Mouse (Mus musculus) layer of hippocampus, postnatal 36 days (tissue): ENCODE measurements at regions not wholly inside any gene's neighbourhood (a gene's known extent, or its start where the extent isn't known, plus 50 kb on each side); places are given as distances from the start of the nearest gene placed in this dataset.

Experiments
- DNase-seq, 2 experiments: peaks; one replicate each; pipeline ENCODE4 v3.0.0; 2022

DNA sequence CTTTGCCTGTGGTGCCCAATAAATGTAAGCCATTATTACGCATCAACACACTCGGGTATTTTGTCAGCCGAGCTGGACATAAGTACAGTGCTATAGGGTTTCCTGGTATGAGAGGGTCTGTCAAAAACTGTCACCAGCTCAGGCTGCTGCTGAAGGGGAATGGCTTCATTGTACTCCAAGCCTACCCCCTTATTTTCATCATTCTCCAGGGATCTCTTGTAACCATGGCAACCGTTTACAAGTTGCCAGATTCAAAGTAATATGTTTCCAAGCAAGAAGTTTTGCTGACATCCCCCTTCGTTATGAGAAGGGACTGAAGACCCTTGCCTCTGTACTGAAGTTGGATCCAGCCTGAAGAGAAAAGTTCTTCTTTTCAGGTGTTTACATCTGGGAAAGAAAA, 410.3 kb upstream of the Kdm8 start:
- no peak for DNase-seq

DNA sequence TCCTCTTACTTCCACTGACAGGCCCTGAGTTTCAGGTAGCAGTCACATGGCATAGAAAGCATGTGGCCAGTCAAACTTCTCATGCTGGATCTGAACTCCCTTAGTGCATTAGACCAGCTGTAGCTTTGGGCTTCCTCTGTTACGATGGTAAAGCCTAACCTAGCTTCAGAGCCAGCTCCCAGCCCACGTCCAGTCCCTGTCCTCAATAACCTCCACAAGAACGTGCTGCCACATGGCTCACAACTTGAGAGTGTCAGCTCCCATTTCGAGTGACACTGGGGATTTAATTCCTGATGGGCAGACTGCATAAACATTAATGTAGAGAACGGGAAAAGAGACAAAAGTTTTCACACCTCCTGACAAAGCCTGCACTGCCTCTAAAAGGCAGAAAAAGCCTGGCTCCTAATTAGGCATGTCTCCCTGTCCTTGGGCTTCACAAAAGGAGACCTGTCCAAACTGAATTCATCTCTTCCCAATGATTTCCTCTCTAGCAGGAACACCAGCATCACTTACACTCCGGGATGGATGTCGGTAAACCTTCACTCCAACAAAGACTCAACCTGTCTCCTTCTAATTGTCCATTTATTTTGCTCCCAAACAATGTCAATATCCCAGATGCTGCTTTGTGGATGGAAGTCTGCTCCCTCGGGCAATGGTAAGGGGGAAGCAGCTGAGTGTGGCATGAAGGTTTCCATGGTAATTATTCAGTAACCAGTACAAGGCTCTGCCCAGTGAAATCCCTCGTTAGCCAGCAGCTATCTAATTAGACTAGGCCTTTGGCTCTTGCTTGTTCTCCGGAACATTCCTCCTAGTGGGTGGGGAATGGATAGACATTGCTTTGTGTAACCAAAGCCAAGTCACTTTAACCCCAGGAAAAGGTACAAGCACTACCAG, 408.1 kb upstream of the Kdm8 start:
- DNase-seq = no peak

DNA sequence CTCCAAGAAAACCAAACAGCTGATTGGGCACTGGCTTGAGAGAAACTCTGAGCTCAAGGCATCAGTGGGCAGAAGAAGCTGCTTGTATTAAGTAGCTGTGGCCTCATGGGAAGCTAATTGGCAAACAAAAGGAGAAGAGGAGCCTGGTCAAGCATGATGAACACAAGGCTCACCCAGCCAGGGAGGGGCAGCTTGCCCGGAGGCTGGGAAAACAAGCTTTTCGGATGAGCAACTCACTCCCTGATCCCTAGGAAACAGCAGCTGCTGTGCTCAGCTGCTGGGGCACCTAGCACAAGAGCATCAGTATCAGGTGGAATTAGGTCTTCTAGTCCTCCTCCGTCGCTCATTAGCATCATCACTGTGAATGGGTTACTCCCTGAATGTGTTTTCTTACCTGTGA, 405.6 kb upstream of the Kdm8 start:
- DNase-seq = no peak

DNA sequence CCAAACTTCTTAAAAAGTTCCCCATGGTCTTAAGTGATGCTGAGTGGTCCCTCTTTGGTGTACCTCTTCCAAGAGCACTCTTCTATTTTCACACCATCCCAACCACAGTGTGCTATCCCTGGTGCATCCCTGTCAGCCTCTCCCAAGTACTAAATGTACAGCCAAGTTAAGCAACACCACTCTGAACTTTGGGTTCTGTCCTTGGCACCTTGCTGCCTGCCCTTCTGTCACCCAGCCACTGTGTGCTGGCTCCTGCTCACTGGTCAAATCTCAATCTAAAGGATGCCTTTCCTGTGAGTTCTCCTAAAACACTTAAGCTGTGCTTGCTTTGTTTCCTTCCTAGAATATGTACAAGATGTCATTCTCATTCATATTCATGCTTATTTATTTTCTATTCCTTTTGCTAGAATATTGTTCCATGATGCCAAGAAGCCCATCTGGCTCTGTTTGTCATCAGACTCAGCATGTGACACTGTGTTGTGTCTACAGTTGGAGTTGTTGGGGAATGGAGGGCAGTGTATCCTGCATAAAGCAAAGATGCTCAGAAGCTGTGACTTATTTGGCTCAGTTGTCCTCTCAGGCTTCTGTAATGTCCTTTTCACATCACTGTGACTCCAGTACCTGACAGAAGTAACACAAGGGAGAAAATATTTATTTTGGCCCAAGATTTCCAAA, 388.4 kb upstream of the Kdm8 start:
- DNase-seq = peak; percentile 29 to 30

DNA sequence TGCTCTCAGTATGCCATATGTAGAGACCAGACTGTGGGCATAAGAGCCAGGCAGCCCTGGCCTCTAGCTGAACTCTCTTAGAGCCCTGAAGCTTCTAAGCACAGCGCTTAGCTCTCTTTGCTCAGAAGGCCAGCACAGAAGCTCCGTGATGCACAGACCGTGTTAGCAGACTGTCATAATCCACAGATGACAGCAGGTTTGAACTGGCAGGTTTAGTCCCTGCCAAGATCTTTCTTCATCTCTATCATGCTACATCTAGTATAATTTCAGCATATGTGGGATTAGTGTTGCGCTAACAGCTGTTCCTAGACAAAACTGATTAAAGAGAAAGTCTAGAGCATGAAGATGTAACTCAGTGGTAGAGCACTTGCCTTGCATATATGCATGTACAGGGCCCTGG, 342.0 kb upstream of the Kdm8 start:
- DNase-seq = peak; percentile 45 to 50

DNA sequence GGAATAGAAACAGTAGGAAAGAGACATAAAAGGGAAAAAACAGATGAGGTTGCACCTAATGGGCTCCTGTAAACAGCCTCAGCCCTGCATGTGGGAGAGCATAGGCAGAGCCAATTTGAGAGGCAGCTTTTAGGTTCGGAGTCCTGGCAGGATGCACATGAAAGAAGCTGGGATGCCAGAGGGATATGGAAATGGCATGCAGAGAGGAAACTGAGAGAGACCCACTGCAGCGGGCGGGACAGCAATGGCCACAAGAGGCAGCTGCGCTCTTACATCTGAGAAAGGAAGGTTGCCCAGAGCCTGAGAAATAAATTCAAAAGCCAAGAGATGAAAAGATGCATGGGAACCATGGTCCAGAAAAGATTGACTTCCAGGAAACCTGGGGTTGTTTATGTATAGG, 340.5 kb upstream of the Kdm8 start:
- no peak for DNase-seq

DNA sequence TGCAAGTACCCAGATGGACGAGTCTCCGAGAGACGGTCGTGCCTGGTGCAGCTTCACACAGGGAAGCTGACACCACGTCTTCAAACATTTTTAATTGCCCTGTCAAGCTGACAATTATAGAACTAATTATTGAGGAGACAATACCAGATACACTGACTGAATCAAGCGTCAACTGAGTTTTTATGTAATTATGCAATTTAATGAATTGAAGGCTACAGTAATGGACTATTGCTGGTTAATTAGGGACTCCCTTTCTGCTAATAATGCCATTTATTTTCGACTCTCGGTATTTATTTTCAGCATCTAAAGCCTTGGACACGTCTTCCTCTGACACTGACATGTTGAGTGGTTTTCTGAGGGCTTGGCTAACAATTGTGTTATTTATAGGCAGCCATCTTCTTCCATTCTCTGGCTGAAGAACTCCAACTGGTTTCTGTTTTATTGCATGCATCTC, 331.6 kb upstream of the Kdm8 start:
- DNase-seq = no peak

DNA sequence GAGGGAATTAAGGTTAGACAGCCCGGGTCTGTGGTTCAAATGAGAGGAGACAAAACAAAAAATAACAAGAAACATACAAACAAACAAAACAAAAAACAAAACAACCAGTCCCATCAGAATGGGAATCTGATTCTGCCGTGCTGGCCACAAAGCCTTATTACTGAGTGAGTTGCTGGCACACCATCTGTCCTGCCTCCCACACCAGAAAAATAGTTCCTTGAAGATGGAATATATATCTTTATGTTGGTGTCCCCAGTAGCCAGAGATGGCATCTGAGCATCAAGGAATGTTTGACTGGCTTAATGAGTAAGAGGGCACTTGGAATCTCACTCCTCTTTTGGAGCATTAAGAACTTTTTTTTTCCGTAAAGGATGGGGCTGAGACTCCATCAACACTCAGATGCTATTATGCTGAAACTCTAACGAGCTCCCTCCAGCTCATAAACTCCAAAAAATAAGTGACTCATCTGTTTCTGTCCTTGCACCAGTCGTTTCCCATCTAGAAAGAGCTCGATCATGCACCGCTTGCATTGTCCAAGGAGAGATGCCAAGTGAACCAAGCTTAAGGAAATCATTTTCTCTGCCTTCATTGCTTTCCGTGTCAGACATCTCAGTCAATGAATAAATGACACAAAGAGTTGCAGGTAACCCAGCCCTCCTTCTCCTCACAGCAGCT, 329.0 kb upstream of the Kdm8 start:
- no peak for DNase-seq

DNA sequence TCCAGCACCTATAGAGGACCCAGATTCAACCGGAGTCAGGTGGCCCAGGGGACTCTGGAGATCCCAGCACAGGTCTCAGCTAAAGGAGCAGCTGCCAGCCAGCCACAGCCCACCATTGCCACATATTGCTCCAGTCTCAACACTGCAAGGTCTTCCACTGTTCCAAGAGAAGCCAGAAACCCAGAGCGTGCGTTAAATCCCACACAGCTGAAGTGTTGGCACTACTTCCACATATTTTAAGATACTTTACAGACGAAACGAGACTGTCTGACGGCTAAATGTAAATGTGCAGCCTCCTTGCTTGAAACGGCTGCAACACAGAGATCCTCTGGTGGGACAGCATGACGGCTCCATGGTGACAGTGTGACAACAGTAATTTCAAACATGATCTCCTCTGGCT, 327.3 kb upstream of the Kdm8 start:
- no peak for DNase-seq

DNA sequence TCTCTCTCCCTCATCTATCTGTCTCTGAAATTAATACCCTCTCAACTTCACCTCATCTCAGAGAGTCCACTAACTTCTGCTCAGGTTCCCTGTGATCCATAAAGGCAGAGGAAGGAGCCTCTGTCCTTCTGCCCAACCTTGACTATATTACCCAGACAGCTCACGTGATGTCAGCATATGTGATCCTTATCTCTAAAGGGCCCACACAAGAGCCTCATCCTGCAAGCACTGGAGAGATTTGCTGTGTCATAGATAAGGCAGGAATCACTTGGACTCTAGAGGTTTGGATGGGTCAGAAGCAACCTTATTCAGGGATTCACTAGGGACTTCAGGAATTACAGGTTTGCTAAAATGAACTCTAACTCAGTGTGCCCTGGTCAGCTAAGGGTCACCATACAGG, 315.3 kb upstream of the Kdm8 start:
- DNase-seq = no peak

DNA sequence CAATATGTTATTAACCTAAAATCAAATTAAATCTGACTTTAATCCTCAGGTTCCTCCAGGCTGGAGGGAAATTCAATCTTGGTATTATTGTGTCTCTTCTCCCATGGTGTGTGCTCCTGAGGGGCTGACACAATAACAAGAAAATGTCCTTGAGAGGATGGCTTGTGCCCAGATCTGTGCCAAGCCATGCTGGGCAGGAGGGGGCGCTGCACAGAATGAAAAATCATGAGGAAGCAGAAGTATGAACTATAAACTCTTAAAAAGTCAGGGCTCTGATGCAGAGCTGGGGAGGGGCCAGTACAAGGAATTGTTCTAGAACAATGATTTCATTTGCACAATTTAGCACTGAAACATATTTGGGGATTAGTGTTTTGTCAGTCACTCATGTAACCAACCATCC, 312.5 kb upstream of the Kdm8 start:
- no peak for DNase-seq

DNA sequence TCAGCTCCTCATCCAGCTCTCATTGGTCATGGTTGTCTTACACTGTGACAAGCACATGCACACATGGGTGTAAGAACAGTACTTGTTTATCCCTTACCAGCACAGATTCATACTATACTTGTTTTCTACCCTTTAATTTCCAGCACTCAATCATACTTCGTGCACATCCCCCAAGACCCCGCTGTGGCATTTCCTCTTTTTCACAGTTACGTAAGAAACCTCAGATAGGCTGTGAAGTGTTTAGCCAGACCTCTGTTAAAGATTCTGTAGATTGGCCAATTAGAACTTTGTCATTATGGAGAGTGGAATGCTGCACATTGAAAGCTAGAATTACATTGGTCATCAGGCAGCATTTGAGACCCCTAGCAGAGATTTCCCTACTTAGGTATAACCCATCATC, 305.9 kb upstream of the Kdm8 start:
- DNase-seq = no peak

DNA sequence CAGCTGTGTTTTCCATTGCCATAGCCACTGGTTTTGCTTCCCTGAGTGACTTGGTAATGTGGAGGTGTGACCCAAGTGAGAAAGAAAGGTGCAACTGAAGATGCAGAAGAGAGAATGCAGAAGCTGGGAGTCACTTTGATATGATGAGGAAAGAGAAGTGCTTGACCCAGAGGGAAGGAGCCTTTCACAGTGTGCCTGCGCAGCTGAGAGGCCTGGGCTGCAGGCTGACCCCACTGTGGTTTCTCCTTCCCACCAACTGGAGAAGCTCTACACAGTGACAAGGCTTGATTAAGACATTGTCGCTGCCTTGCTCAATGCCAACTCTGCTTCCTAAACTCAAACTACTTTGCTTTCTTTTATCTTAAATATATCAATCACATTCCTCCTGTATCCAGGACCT, 305.3 kb upstream of the Kdm8 start:
- no peak for DNase-seq

DNA sequence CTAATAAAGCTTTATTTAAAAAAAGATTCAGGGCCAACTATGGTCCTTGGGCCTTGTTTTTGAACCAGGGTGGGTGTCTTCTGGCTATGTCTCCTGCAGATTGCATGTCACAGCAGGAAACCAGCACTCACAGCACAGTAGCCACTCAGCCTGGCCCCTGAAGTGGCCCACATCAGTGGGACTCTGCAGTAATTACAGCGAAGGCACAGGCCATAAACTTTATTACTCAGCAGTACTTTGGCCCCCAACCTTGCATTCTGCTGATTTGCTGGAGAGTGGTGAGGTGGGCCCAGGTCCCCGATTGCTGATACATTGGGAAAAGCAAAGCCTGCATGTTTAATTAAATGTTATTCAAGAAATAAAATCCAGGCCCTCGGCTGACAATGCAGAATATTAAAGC, 303.6 kb upstream of the Kdm8 start:
- DNase-seq = no peak

DNA sequence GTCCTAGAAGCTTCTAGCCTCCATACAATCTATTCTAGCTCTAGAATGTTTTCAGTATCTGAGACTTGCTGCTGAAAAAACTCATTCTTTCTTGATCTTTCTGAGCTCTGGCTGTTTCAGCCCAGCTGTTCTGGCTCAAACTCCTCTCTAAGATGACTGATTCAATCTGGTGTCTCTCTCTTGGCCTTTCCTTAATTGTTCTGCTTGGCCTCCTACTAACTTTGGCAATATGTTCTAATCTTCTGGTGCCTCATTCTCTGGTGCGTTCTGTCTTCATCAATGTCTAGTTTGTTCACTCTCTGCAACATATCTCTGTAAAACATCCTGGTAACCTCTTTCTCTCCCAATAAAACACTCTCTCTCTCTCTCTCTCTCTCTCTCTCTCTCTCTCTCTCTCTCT, 302.6 kb upstream of the Kdm8 start:
- DNase-seq = no peak

DNA sequence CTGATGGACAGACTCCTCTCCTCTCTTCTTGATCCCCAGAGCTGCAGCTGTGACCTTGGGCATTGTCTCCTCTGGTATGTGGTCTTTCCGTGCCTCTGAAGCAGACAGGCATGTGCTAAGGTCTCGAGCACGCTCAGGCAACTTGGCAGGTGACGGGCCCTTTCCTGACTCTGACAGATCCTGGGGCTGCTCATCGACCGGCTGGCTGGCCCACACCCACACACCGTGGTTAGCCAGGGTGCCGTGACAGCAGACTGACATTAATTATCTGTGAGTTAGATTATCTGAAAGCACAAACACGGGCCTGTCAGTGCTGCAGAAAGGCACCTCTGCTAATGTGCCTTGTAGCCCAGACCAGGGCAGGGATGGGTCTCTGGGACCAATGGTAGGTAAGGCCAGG, 298.5 kb upstream of the Kdm8 start:
- no peak for DNase-seq

DNA sequence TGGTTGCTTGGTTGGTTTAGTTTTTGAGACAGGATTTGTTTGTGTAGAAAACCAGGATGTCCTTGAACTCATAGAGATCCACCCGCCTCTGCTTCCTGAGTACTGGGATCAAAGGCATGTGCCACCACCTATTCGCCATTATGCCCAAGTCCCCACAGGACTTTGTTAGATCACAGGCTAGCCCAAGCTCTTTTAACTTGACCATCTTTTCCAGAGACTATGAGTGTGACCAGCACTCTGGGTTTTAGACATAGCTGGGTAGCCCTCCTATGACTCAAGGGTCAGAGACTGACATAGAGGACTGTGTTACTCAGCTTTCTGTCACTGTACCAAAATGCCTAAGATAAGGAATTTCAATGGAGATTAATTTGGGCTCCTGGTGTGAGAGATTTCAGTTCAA, 295.3 kb upstream of the Kdm8 start:
- no peak for DNase-seq

DNA sequence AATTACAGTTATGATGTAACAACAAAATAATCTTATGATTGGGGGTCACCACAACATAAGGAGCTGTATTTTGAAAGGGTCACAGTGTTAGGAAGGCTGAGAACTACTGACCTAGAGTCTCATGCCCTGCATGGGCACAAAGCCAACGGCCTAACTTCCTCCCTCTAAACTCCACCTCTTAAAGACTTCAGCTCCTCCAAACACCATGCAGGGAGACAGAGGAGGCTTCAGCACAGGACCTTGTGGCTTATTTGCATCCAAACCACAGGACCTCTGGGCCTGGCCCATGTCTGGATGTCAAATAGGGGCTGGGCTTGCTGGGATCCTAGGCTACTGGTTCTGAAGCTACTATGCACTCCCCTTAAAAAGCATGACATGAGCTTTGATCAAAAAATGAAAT, 294.7 kb upstream of the Kdm8 start:
- DNase-seq = no peak

DNA sequence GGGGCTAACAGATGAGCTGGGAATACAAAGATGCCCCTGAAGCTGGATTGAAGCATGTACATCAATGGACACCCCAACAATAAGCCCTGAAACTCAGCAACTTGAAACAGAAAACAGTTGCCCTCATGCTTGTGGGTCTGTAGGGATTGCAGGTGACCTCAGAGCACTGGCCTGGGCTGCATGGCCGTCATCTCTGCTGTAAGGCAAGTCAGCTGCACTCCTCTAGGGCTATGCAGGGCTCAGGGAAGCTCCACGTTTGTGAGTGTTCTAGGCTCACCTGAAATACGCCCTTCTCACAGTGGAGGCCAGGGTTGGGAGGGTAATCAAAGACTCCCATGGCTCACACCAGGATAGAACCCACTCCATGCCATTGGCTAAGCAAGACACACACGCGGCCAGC, 292.2 kb upstream of the Kdm8 start:
- no peak for DNase-seq

DNA sequence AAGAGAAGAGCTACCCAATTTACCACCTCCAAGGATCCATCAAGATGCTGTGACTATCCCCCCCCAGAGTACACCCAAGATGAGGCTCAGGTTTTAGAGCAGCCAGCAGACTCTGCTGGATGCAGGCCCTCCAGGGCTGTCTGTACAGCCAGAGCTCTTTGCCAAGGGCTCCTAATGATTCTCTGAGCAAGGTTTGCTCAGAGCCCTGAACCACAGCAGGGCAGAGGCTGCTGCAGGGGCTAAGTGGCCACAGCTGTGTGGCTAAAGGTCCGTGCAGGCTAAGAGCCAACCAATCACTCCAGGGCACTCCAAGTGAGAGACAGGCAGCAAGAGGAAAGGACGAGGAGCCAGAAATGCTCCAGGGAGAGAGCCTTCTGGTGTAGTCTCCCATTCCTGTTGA, 289.2 kb upstream of the Kdm8 start:
- DNase-seq = no peak

DNA sequence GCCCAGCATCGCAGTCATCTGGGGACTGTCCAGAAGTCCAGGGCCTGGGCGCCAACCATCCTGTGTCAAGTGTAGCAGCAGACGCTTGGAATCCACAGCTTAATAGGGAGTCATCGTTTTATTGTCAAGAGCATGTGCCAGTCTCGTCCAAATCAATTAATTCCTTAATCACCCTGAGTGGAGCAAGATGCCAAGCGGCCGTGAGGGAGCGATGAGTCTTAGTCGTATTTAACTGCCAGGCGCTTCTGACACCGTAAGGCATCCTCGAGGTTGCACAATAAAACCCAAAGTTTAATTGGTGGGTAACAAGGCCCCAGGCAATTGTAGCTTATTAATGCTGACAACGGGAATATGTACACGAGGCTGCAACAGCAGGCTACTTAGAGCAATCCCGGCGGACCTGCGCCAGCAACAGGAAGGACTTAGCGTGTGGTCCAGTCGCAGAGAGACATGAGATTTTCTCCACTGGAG, 277.6 kb upstream of the Kdm8 start:
- DNase-seq = no peak

DNA sequence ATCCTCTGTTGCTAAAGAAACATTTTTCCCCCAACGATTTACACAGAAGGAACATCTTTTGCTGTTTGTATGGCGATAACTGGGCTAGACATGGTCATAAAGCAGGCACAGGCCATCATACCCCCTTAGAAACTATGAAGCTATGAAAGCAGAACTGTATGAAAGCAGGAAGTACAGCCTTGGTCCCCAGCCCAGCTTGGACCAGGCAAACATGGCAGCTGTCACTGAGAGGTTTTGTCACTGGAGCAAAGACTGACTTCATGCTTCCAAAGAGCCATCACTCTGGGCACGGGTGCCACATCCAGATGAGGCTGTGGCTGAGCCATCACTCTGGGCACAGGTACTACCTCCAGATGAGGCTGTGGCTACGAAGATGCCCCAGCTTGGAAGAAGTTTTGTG, 276.8 kb upstream of the Kdm8 start:
- DNase-seq = no peak

DNA sequence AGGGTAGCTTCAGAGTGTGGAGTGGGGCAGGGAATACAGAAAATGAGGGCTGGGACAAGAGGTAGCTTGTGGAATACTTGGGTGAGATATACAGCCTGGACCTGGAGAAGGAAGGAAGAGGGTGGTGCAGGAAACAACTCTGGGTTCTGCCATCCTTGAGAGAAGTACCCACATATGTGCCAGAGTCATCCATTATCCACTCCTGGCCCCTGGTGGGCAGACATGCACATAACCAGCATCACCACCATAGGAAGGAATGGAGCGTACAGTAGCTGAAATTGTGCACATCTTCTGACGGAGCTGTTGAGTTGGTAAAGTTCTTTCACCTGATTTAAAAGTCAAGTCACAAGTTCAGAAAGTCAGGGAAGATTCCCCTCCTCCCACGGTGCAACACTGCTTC, 262.9 kb upstream of the Kdm8 start:
- DNase-seq = peak; percentile 41 to 59

DNA sequence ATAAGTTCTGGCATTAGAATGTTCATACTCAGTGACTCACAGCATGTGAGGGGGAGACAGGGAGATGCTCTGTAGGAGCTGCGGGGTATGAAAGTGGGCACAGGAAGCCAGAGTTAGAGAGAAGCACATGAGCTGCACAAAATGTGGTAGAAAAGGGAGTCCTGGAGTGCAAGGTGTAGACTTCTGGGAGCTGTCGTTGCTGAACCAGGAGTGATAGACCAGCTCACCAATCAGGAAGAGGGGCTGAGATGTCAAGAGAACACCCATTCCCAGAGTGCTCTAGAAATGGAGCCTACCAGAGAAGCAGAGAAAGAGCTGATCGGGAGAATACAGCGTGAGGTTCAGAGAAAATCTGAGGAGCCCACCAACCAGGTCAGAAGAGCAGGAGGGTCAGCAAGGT, 262.2 kb upstream of the Kdm8 start:
- peak in 1 of 2 experiments; percentile 19 for DNase-seq
